Mouse (Mus musculus): ENCODE results near the gene Sprr2k. TPM values are rescaled to one million over a fixed set of nuclear protein-coding genes. Genes with fewer than 3 reads are reported as not detected.
"Not testable (repeated sequence)": the region's sequence is repeated elsewhere in the genome, so short reads cannot be mapped to it uniquely, and the experiment has no call there.

The Sprr2k gene
- total and polyA plus RNA-seq, 2 experiments from 2014 or later: not detected

DNA sequence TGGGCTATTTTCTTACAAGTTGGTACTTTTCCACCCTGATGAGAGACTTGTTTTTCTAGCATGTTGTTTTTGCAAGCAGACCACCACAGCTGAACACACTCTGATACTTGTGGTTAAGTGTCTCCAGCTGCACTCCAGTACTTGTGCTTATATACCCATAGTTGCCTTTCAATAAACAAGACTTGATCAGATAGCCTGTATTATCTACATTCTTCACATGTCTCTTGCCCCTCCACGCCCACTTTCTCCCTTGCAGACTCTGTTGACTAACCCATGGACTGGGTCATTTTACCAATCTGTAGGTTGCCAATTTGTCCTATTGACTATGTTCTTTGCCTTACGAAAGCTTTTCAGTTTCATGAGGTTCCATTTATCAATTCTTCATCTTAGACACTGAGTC is 37.7 kb downstream of the Sprr2k start:
- Histone ChIP-seq H3K9me3 (replicated peaks; ENCODE audit: control insufficient read depth, low read length) (no peaks in the 10 kb centered on the region), H3K27me3 (ENCODE audit: control insufficient read depth, insufficient read depth, low read length) (no peaks in the 10 kb centered on the region), H3K4me2 (ENCODE audit: low read depth, low read length) (no peak overlapping the region), H3K9ac (replicated peaks; ENCODE audit: low read depth, low read length) (no peak overlapping the region), H3K36me3 (replicated peaks; ENCODE audit: control insufficient read depth, insufficient read depth, low read length) (no peaks in the 10 kb centered on the region), H3K4me1 (ENCODE audit: control insufficient read depth, insufficient read depth) (no peaks in the 10 kb centered on the region), H3K27ac (ENCODE audit: low read depth) (no peak overlapping the region), H3K4me3 (ENCODE audit: low read depth, low read length) (no peak overlapping the region)
- WGBS: 81% methylated on average over 2 of the region's 2 CpGs
- no peak for DNase-seq (ENCODE audit: low spot score)
- ATAC-seq (ENCODE audit: insufficient read depth, low read depth): no peak
- TF ChIP-seq CTCF (IDR thresholded peaks at IDR 0.05; ENCODE audit: low read depth) (no peak), EP300 (IDR thresholded peaks at IDR 0.05; ENCODE audit: low read depth) (no peak)

DNA sequence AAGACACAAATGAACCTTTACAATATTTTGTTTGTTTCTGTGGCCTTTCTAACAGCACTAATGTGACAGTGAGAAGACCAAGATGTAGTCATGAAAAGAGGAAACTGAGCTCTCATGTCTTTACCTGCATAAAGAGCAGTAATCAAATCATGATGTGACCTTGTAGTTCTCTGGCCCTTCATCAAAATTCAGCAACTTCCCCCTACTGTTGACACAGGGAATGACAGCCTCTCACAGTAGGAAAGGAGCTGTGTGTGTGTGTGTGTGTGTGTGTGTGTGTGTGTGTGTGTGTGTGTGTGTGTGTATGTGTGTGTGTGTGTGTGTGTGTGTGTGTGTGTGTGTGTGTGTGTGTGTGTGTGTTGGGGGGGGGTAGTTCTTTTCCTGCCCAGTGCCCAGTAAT is 48.9 kb downstream of the Sprr2k start:
- peak; percentile 34 for TF ChIP-seq CTCF (IDR thresholded peaks at IDR 0.05; ENCODE audit: low read depth)
- DNase-seq (ENCODE audit: low spot score); H3K4me1 ChIP-seq (ENCODE audit: control insufficient read depth, insufficient read depth); ATAC-seq (ENCODE audit: insufficient read depth, low read depth); H3K27ac ChIP-seq (ENCODE audit: low read depth); H3K36me3 ChIP-seq (replicated peaks; ENCODE audit: control insufficient read depth, insufficient read depth, low read length); H3K9me3 ChIP-seq (replicated peaks; ENCODE audit: control insufficient read depth, low read length); H3K27me3 ChIP-seq (ENCODE audit: control insufficient read depth, insufficient read depth, low read length); H3K4me2 ChIP-seq (ENCODE audit: low read depth, low read length); H3K9ac ChIP-seq (replicated peaks; ENCODE audit: low read depth, low read length); H3K4me3 ChIP-seq (ENCODE audit: low read depth, low read length): not testable (repeated sequence)

Other genes with a start within 250 kb of the Sprr2k start
- 0.15 TPM in 1 of 2 replicates, not detected in the other for gene Sprr2a1, start 216.8 kb upstream of the Sprr2k start, total RNA-seq (2014; rRNA removed; ENCODE audit: low replicate concordance)
- gene Sprr2a1, start 216.8 kb upstream of the Sprr2k start, polyA plus RNA-seq (2015; fragmentation: Nextera tagmentation; extraction: Ambion mirVana): 0.25 TPM in 1 of 2 replicates, not detected in the other
- gene Sprr2a2, start 216.7 kb upstream of the Sprr2k start, total RNA-seq (2014; rRNA removed; ENCODE audit: low replicate concordance): 10.1 and 38.9 TPM in 2 replicates
- 8.6 and 12.1 TPM in 2 replicates for gene Sprr2a2, start 216.7 kb upstream of the Sprr2k start, polyA plus RNA-seq (2015; fragmentation: Nextera tagmentation; extraction: Ambion mirVana)
- 2.1 and 7.9 TPM in 2 replicates for gene Sprr2a3, start 147.2 kb upstream of the Sprr2k start, total RNA-seq (2014; rRNA removed; ENCODE audit: low replicate concordance)
- 0.34 and 0.72 TPM in 2 replicates for gene Sprr2a3, start 147.2 kb upstream of the Sprr2k start, polyA plus RNA-seq (2015; fragmentation: Nextera tagmentation; extraction: Ambion mirVana)
- gene Sprr2b, start 116.0 kb upstream of the Sprr2k start, total RNA-seq (2014; rRNA removed; ENCODE audit: low replicate concordance): not detected in 2 replicates
- gene Sprr2b, start 116.0 kb upstream of the Sprr2k start, polyA plus RNA-seq (2015; fragmentation: Nextera tagmentation; extraction: Ambion mirVana): 0.20 TPM in 1 of 2 replicates, not detected in the other
- gene Sprr2d, start 93.4 kb upstream of the Sprr2k start, total RNA-seq (2014; rRNA removed; ENCODE audit: low replicate concordance): not detected in 2 replicates
- gene Sprr2d, start 93.4 kb upstream of the Sprr2k start, polyA plus RNA-seq (2015; fragmentation: Nextera tagmentation; extraction: Ambion mirVana): not detected in 2 replicates
- gene Sprr2e, start 80.4 kb upstream of the Sprr2k start, total RNA-seq (2014; rRNA removed; ENCODE audit: low replicate concordance): not detected in 2 replicates
- gene Sprr2e, start 80.4 kb upstream of the Sprr2k start, polyA plus RNA-seq (2015; fragmentation: Nextera tagmentation; extraction: Ambion mirVana): not detected in 2 replicates
- not detected in 2 replicates for gene Sprr2f, start 67.4 kb upstream of the Sprr2k start, total RNA-seq (2014; rRNA removed; ENCODE audit: low replicate concordance)
- not detected in 2 replicates for gene Sprr2f, start 67.4 kb upstream of the Sprr2k start, polyA plus RNA-seq (2015; fragmentation: Nextera tagmentation; extraction: Ambion mirVana)
- gene Sprr2h, start 46.9 kb upstream of the Sprr2k start, total RNA-seq (2014; rRNA removed; ENCODE audit: low replicate concordance): not detected in 2 replicates
- not detected in 2 replicates for gene Sprr2h, start 46.9 kb upstream of the Sprr2k start, polyA plus RNA-seq (2015; fragmentation: Nextera tagmentation; extraction: Ambion mirVana)
- gene Sprr2i, start 24.6 kb upstream of the Sprr2k start, total RNA-seq (2014; rRNA removed; ENCODE audit: low replicate concordance): not detected in 2 replicates
- not detected in 2 replicates for gene Sprr2i, start 24.6 kb upstream of the Sprr2k start, polyA plus RNA-seq (2015; fragmentation: Nextera tagmentation; extraction: Ambion mirVana)
- gene Sprr2j-ps, start 14.5 kb upstream of the Sprr2k start, total RNA-seq (2014; rRNA removed; ENCODE audit: low replicate concordance): not detected in 2 replicates
- gene Sprr2j-ps, start 14.5 kb upstream of the Sprr2k start, polyA plus RNA-seq (2015; fragmentation: Nextera tagmentation; extraction: Ambion mirVana): not detected in 2 replicates
- gene Gm9774, start 3.2 kb upstream of the Sprr2k start, total RNA-seq (2014; rRNA removed; ENCODE audit: low replicate concordance): 1.3 and 2.1 TPM in 2 replicates
- 5.9 and 6.2 TPM in 2 replicates for gene Gm9774, start 3.2 kb upstream of the Sprr2k start, polyA plus RNA-seq (2015; fragmentation: Nextera tagmentation; extraction: Ambion mirVana)
- gene Sprr1b, start 6.2 kb downstream of the Sprr2k start, total RNA-seq (2014; rRNA removed; ENCODE audit: low replicate concordance): not detected in 2 replicates
- gene Sprr1b, start 6.2 kb downstream of the Sprr2k start, polyA plus RNA-seq (2015; fragmentation: Nextera tagmentation; extraction: Ambion mirVana): not detected in 2 replicates
- gene Sprr3, start 26.1 kb downstream of the Sprr2k start, total RNA-seq (2014; rRNA removed; ENCODE audit: low replicate concordance): not detected in 2 replicates
- gene Sprr3, start 26.1 kb downstream of the Sprr2k start, polyA plus RNA-seq (2015; fragmentation: Nextera tagmentation; extraction: Ambion mirVana): not detected in 2 replicates
- 44.3 TPM in 1 of 2 replicates, not detected in the other for gene Sprr1a, start 53.3 kb downstream of the Sprr2k start, total RNA-seq (2014; rRNA removed; ENCODE audit: low replicate concordance)
- 0.19 TPM in 2 replicates for gene Sprr1a, start 53.3 kb downstream of the Sprr2k start, polyA plus RNA-seq (2015; fragmentation: Nextera tagmentation; extraction: Ambion mirVana)
- gene Sprr4, start 67.9 kb downstream of the Sprr2k start, total RNA-seq (2014; rRNA removed; ENCODE audit: low replicate concordance): not detected in 2 replicates
- not detected in 2 replicates for gene Sprr4, start 67.9 kb downstream of the Sprr2k start, polyA plus RNA-seq (2015; fragmentation: Nextera tagmentation; extraction: Ambion mirVana)
- gene 2310046K23Rik, start 101.9 kb downstream of the Sprr2k start, total RNA-seq (2014; rRNA removed; ENCODE audit: low replicate concordance): not detected in 2 replicates
- not detected in 2 replicates for gene 2310046K23Rik, start 101.9 kb downstream of the Sprr2k start, polyA plus RNA-seq (2015; fragmentation: Nextera tagmentation; extraction: Ambion mirVana)
- gene Ivl, start 141.2 kb downstream of the Sprr2k start, total RNA-seq (2014; rRNA removed; ENCODE audit: low replicate concordance): 6.4 TPM in 1 of 2 replicates, not detected in the other
- gene Ivl, start 141.2 kb downstream of the Sprr2k start, polyA plus RNA-seq (2015; fragmentation: Nextera tagmentation; extraction: Ambion mirVana): not detected in 2 replicates
- gene Smcp, start 156.4 kb downstream of the Sprr2k start, total RNA-seq (2014; rRNA removed; ENCODE audit: low replicate concordance): not detected in 2 replicates
- not detected in 2 replicates for gene Smcp, start 156.4 kb downstream of the Sprr2k start, polyA plus RNA-seq (2015; fragmentation: Nextera tagmentation; extraction: Ambion mirVana)
- not detected in 2 replicates for gene 2210017I01Rik, start 174.9 kb downstream of the Sprr2k start, total RNA-seq (2014; rRNA removed; ENCODE audit: low replicate concordance)
- gene 2210017I01Rik, start 174.9 kb downstream of the Sprr2k start, polyA plus RNA-seq (2015; fragmentation: Nextera tagmentation; extraction: Ambion mirVana): not detected in 2 replicates
- not detected in 2 replicates for gene Lce6a, start 189.1 kb downstream of the Sprr2k start, total RNA-seq (2014; rRNA removed; ENCODE audit: low replicate concordance)
- not detected in 2 replicates for gene Lce6a, start 189.1 kb downstream of the Sprr2k start, polyA plus RNA-seq (2015; fragmentation: Nextera tagmentation; extraction: Ambion mirVana)
- not detected in 2 replicates for gene Lce1a1, start 215.7 kb downstream of the Sprr2k start, total RNA-seq (2014; rRNA removed; ENCODE audit: low replicate concordance)
- gene Lce1a1, start 215.7 kb downstream of the Sprr2k start, polyA plus RNA-seq (2015; fragmentation: Nextera tagmentation; extraction: Ambion mirVana): not detected in 2 replicates
- not detected in 2 replicates for gene Lce1b, start 224.3 kb downstream of the Sprr2k start, total RNA-seq (2014; rRNA removed; ENCODE audit: low replicate concordance)
- gene Lce1b, start 224.3 kb downstream of the Sprr2k start, polyA plus RNA-seq (2015; fragmentation: Nextera tagmentation; extraction: Ambion mirVana): not detected in 2 replicates
- not detected in 2 replicates for gene Lce1a2, start 237.7 kb downstream of the Sprr2k start, total RNA-seq (2014; rRNA removed; ENCODE audit: low replicate concordance)
- not detected in 2 replicates for gene Lce1a2, start 237.7 kb downstream of the Sprr2k start, polyA plus RNA-seq (2015; fragmentation: Nextera tagmentation; extraction: Ambion mirVana)
- not detected in 2 replicates for gene Lce1c, start 246.7 kb downstream of the Sprr2k start, total RNA-seq (2014; rRNA removed; ENCODE audit: low replicate concordance)
- not detected in 2 replicates for gene Lce1c, start 246.7 kb downstream of the Sprr2k start, polyA plus RNA-seq (2015; fragmentation: Nextera tagmentation; extraction: Ambion mirVana)

Measured in heart, postnatal 0 days (tissue).